Mouse (Mus musculus) MN1 (cell line): Measurements from ENCODE around the gene Rcsd1.

Source experiments
- DNase-seq: peaks from one replicate; pipeline ENCODE4 v3.0.0-alpha.2; 2016; ENCODE audit warnings: low spot score

The Rcsd1 gene

GRCm38 (mm10) chr1:165717711-165718542 lies 8.4 kb upstream of the Rcsd1 start:
- no peak for DNase-seq

DNA sequence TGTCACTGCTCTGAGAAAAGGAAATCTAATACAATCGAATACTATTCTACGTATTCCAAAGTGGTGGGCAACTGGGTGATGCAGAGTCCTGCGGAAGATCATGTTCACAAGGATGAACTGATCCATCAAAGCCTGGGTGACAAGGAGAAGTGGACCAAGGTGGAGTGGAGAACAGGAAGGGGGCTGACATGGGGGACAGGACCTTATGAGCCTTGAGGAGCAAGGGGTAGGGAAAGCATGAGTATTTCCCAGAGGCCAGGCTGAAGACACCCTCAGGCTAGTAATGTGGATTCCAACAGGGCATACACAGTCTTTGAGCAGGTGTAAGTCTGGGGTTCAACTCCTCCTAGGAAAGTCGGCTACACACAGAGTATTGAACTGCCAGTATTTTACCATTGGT lies 6.9 kb upstream of the Rcsd1 start:
- no peak for DNase-seq

DNA sequence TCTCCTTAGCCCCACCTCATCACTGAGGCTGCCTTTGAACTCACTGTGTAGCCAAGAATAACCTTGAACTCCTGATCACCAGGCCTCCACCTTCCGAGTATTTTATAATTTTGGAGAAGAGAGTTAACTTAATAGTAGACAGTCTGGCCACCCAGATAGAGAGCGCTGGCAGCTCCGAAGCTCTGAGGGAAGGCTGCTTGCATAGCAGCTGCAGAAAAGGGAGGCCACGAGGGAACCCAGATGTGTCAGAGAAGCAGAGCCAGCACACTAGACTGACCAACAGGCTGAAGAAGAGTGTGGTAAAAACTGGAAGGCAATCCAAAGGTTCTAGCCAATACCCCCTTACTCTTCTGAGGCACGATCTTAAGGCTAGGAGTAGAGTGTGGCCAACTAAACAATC lies 4.2 kb upstream of the Rcsd1 start:
- no peak for DNase-seq

DNA sequence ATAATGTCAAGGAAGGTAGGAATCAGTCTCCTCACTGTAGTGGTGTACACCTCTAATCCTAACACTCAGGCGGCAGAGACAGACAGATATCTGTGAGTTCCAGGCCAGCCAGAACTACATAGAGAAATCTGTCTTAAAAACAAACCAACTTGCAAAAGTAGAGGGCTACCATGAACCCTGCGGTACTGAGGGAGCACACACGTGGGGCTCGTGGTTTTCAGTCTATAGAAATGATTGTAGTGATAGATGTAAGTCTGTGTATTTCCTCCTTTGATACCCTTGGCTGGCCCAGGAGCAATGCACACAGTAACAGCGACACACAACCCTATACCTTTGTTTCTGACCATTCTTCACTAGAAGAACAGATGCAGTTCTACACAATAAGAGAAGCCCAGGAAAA lies 2.4 kb upstream of the Rcsd1 start:
- no peak for DNase-seq

DNA sequence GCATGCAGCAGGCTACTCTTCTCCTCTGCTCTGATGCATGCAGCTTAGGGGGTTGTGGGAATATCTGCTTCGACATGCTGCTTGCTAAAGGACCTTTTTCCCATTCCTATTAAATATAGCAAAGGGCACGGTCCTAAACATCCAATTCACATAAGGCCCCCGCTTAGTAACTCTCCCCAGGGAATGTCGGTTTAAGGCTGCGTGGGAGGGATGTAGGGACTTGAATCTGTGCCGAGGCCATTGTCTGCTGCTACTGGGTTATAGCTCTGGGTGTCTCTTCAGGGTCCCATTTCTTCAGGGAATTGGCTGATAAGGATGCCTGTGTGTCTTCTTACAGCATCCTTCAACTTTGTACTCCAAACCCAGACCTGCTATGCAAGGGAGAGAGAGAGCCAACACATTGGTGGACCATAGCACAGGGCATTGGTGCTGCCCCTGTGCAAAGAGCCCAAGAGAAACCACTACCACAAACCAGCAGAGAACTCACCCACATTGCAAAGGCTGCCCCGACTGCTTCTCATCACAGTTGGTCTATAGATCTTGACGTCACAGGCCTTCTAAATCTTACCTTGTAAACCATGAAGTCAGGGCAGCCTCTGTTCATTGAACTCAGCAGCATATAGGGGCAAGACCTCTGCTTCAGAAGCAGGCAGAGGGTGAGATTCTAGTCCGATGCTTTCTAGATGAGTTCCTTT lies 724 bp downstream of the Rcsd1 start:
- DNase-seq, result no peak

DNA sequence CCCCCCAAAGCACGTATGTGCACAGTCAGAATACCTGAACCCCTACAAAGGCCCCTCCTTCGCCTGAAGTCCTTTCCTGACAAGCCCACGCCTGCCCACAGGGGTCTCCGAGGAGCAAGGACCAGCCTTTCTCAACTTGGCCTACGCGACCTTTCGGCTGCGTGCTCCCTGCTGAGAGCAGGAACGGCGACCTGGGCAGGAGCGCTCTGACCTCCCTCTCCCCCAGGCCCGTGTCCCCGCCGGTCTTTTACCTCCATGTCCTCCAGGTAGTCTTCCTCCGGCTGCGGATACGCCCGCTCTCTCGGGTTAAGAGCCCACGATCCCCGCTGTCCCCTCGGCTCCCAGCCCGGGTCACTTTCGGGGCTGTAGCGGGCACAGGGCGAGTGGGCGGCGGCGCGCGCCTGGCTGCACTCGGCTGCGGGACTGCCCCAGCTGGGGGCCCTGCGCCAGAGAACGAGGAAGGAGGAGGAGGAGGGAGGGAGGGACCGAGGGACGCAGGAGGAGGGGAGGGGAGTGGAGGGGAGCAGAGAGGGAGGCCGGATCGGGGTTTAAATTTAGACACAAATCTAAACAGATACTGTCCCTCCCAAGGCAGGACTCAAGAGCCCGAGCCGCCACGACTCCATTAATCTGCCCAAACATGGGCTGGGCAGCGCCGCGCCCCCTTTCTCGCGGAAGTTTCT lies 1.8 kb downstream of the Rcsd1 start:
- DNase-seq, result no peak

GRCm38 (mm10) chr1:165707241-165707639 lies 2.3 kb downstream of the Rcsd1 start:
- no peak for DNase-seq

- DNase-seq, result no peak
These were observed 3.1 kb downstream of the Rcsd1 start for GRCm38 (mm10) chr1:165706492-165706891.

- DNase-seq, result no peak
These were observed 3.6 kb downstream of the Rcsd1 start for GRCm38 (mm10) chr1:165705868-165706348.

DNA sequence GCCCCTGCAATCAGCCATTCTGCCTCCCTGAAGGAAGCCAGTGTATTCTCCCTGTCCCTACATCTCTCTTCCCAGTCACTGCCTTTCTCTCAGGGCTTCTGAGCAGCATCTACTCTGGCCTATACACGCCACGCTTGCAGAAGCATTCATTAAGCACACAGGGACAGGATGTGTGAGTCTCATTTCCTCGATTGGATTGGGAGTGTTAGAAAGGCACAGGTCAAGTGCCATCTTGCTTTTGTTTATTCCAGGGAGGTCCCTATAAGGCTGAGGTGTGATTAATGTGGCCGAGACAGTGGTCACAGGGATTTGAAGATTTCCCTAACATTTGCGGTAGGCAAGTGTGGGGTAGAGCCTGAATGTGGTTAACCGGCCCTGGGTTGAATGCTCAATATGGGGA lies 4.2 kb downstream of the Rcsd1 start:
- DNase-seq, result no peak

DNA sequence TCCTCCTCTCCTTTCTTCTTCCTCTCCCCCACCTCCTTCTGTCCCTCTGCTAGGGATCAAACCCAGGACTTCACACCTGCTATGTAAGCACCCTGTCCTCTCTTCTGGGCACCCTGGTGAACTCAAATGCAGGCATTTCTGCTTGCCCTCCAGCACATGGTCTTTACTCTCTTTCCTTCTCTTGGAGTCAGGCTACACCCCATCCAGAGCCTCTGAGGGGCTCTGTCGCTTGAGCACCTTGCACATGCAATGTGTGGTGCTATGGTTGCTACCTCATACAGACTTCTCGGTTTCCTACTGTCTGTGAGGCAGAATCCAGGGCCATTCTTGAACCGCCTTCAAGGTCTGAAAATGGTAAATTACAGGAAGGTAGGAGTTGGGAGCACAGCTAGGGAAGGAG lies 4.7 kb downstream of the Rcsd1 start:
- DNase-seq, result no peak

DNA sequence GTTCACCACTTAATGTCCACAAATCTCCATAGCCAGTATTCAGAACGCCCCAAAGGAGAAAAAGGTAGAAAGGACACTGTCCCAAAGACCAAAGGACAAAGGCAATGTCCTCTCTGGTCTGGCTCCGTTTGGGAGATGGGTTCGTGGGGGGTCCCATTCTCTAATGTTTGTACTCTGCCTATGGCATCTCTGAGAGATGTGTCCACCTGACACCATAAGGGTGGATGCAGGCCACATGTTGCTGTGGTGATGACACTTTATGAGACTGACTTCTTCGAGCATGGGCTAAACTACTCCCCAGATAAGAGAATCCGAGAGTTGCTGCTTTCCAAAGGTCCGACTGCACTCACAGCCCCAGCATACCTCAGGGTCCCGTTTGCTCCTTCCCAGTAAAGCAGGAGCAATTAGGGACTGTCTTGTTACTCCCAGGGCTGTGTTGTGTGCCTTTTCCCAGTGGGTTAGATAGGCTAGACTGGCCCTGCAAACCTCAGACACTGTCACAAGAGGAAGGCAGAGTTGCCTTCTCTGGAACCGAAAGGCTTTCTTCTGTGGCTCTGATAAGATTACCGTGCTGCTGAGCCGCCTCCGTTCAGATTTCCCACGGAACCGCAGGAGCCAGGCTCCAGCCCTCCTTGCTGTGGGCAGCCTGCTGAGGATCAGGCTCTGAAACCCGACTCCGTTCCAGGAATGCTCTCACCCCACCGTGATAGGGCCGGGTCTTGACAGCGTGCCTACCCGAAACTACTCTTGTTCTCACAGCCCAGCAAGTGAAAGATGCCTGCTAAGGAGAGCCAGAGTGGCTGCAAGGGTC lies 7.1 kb downstream of the Rcsd1 start:
- DNase-seq, result no peak

DNA sequence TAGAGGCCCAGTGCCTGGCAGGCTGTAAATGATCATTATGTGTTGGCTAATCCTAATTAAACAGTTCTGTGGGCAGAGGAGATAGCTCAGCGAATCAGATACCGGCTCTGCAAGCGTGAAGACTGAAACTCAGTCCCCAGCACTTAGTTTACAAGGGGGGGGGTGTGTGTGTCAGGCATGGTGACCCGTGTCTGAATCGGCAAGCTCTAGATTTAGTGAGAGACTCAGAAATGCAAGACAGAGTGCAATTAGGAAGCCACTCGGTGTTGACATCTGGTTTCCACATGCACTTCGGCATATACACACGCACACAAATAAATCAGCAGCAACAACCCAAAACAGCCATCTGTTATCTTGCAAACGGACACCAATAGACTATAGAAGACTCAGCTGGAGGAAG lies 8.0 kb downstream of the Rcsd1 start:
- no peak for DNase-seq

DNA sequence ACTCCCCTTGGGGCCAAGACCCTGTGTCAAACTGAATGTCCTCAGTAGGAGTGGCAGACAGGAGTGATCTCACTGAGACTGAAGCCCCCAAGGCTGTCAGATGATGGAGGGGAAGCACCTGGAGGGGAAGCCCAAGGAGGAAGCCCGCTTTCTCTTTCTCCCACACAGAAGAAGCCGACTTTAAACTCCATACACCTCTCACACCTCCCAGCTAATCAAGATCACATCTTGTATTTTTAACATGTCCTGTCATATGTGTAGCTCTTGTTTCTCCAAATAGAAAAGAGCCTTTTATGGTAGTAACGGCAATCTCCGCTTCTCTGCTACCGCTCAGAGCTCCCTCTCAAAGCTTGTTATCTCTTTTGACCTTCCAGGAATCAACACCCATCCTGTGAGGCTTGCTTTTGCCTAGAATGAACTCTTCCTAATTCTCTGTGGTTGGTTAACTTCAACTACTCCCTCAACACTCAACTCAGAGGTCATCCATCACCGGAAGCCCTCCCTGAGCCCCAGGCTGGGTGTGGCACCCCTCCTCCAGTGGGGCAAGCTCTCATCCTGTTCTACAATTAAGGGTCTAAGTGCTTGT lies 8.5 kb downstream of the Rcsd1 start:
- no peak for DNase-seq

GRCm38 (mm10) chr1:165700376-165700815 lies 9.2 kb downstream of the Rcsd1 start:
- DNase-seq, result no peak

DNA sequence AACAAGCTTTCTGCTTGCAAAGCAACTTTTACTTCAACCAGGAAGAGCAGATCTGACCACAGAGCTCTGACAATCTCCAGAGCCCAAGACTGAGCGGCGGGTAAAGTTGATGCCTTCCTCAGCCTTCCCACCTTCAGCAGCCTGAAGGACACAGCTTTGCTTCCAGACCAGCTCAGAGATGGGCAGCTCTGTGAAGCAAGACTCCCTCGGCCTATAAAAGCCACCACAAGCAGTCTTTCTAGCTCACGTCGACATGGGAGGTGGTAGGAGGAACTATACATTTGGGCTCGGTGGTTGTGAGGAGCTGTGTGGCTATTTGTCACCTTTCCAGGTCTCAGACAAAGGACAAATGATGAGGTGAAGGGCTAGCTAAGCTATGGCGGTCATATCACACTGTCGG lies 11.9 kb downstream of the Rcsd1 start:
- no peak for DNase-seq

GRCm38 (mm10) chr1:165696870-165697269 lies 12.7 kb downstream of the Rcsd1 start:
- DNase-seq, result no peak

GRCm38 (mm10) chr1:165696040-165696439 lies 13.5 kb downstream of the Rcsd1 start:
- no peak for DNase-seq

- DNase-seq, result no peak
These were observed 14.1 kb downstream of the Rcsd1 start for GRCm38 (mm10) chr1:165695392-165696014.

- DNase-seq, result no peak
These were observed 15.7 kb downstream of the Rcsd1 start for GRCm38 (mm10) chr1:165693856-165694255.

DNA sequence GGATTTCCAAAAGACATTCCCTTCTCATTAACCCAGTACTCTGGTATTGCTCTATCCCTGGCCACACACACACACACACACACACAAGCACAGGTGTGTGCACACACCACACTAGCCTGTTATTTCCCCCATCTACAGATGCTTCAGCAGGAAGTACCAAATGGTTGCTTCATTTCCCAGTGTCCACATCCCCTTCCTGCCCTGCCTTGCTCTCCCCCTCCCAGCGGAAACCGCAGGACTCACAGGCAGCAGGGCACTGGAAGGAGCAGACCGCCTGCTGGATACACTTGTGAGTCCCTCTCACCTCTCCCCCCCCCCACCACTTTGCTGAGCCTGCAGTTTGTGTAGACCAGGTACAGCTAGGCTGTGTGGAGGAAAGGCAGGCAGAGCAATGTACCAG lies 18.0 kb downstream of the Rcsd1 start:
- DNase-seq, result no peak
